Mouse (Mus musculus) lung, postnatal 14 days (tissue): Measurements from ENCODE around the gene Igf2bp1.

Experiments
- DNase-seq: peaks from one replicate; pipeline ENCODE4 v3.0.0; 2021

The Igf2bp1 gene

GRCm38 (mm10) chr11:96006852-96007515 is 1.2 kb upstream of the Igf2bp1 start:
- DNase-seq, result peak; percentile 14

- DNase-seq, result no peak
Observed at GRCm38 (mm10) chr11:96006367-96006851, 669 bp upstream of the Igf2bp1 start.

GRCm38 (mm10) chr11:96004793-96005402 is 842 bp downstream of the Igf2bp1 start:
- no peak for DNase-seq

- DNase-seq, result no peak
Observed at GRCm38 (mm10) chr11:96003969-96004792, 1.6 kb downstream of the Igf2bp1 start.

- no peak for DNase-seq
Observed at GRCm38 (mm10) chr11:96003100-96003900, 2.4 kb downstream of the Igf2bp1 start.

GRCm38 (mm10) chr11:95994151-95994550 is 11.6 kb downstream of the Igf2bp1 start:
- DNase-seq, result no peak

GRCm38 (mm10) chr11:95990886-95991708 is 14.6 kb downstream of the Igf2bp1 start:
- DNase-seq, result no peak

- no peak for DNase-seq
Observed at GRCm38 (mm10) chr11:95990431-95990830, 15.3 kb downstream of the Igf2bp1 start.

- no peak for DNase-seq
Observed at GRCm38 (mm10) chr11:95989864-95990263, 15.9 kb downstream of the Igf2bp1 start.

GRCm38 (mm10) chr11:95988533-95988932 is 17.2 kb downstream of the Igf2bp1 start:
- DNase-seq, result peak; percentile 87

- DNase-seq, result no peak
Observed at GRCm38 (mm10) chr11:95987854-95988447, 17.8 kb downstream of the Igf2bp1 start.

GRCm38 (mm10) chr11:95982475-95982874 is 23.3 kb downstream of the Igf2bp1 start:
- no peak for DNase-seq

GRCm38 (mm10) chr11:95981804-95982203 is 23.9 kb downstream of the Igf2bp1 start:
- no peak for DNase-seq

GRCm38 (mm10) chr11:95980762-95981418 is 24.9 kb downstream of the Igf2bp1 start:
- peak; percentile 47 for DNase-seq

GRCm38 (mm10) chr11:95978487-95978886 is 27.3 kb downstream of the Igf2bp1 start:
- DNase-seq, result no peak

- no peak for DNase-seq
Observed at GRCm38 (mm10) chr11:95976290-95976689, 29.4 kb downstream of the Igf2bp1 start.

GRCm38 (mm10) chr11:95975694-95976093 is 30.0 kb downstream of the Igf2bp1 start:
- no peak for DNase-seq

GRCm38 (mm10) chr11:95973187-95973586 is 32.6 kb downstream of the Igf2bp1 start:
- DNase-seq, result no peak

- no peak for DNase-seq
Observed at GRCm38 (mm10) chr11:95963304-95963703, 42.4 kb downstream of the Igf2bp1 start.

- no peak for DNase-seq
Observed at GRCm38 (mm10) chr11:95959152-95959551, 46.6 kb downstream of the Igf2bp1 start.

GRCm38 (mm10) chr11:95958251-95958650 is 47.5 kb downstream of the Igf2bp1 start:
- no peak for DNase-seq
